Mouse (Mus musculus): ENCODE results near the gene Prr23a2. TPM values are rescaled to one million over a fixed set of nuclear protein-coding genes. Genes with fewer than 3 reads are reported as not detected.
A peak's percentile ranks its signal among the peaks of the same experiment; 100 is the strongest.

The Prr23a2 gene
- polyA plus RNA-seq, 1 experiment from 2014 or later, result not detected

DNA sequence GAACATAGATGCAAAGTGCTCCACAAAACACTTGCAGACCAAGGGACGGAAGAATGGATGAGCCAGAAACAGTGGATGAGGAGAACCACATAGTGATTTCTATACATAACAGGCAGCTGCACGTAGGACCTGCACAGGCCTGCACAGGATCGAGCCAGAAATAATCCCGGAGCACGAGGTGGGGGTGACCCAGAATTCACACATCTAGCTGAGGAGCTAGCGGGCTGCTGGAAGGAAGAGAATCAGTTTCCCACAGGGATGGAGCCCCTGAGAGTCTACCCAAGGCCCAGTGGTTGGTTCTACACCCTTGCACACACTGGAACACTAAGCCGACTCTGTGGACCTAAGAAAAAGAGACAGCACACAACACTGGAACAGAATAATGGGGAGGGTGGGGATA lies 32.5 kb upstream of the Prr23a2 start:
- no peaks in the 10 kb centered on the region for H3K27me3 ChIP-seq (replicated peaks; ENCODE audit: control insufficient read depth, insufficient read depth, low read length)
- H3K9me3 ChIP-seq (ENCODE audit: control insufficient read depth, low read length), result no peaks in the 10 kb centered on the region
- H3K27ac ChIP-seq (ENCODE audit: low read depth), result no peak overlapping the region
- 89% methylated on average over 7 of the region's 7 CpGs for WGBS
- H3K9ac ChIP-seq (ENCODE audit: low read length), result no peak overlapping the region
- no peaks in the 10 kb centered on the region for H3K4me1 ChIP-seq (replicated peaks; ENCODE audit: control insufficient read depth, insufficient read depth, low read length)
- H3K4me2 ChIP-seq (ENCODE audit: low read length), result no peak overlapping the region
- H3K36me3 ChIP-seq (ENCODE audit: control insufficient read depth, insufficient read depth, low read length), result no peaks in the 10 kb centered on the region
- DNase-seq (ENCODE audit: low spot score) (peak; percentile 27), ATAC-seq (replicated peaks; ENCODE audit: low FRiP score, low TSS enrichment, low read depth) (no peak)
- no peak overlapping the region for H3K4me3 ChIP-seq (ENCODE audit: low read depth, low read length)

DNA sequence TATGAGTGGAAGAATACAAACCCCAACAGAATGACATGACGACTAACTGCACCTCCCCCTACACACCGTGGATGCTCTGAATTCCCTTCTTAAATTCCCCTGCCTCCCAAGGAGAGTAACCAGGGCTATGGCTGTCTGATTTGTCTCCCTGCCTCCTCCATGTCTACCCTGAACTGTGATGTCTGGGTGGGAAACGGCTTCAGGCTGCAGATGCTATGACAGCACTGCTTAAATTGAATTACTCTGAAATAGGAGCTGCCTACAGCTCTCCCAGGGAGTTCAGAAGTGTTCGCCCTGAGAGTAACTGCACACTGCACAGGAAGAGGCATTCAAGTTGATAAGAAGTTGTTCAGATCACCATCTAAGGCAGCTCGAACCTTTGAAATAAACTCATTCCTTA lies 26.8 kb upstream of the Prr23a2 start:
- no peaks in the 10 kb centered on the region for H3K9me3 ChIP-seq (ENCODE audit: control insufficient read depth, low read length)
- H3K9ac ChIP-seq (ENCODE audit: low read length), result no peak overlapping the region
- WGBS, result 50% methylated on average over 5 of the region's 5 CpGs
- H3K4me2 ChIP-seq (ENCODE audit: low read length), result no peak overlapping the region
- H3K27me3 ChIP-seq (replicated peaks; ENCODE audit: control insufficient read depth, insufficient read depth, low read length), result no peaks in the 10 kb centered on the region
- no peak for DNase-seq (ENCODE audit: low spot score)
- H3K4me1 ChIP-seq (replicated peaks; ENCODE audit: control insufficient read depth, insufficient read depth, low read length), result no peaks in the 10 kb centered on the region
- no peak for ATAC-seq (replicated peaks; ENCODE audit: low FRiP score, low TSS enrichment, low read depth)
- H3K27ac ChIP-seq (ENCODE audit: low read depth), result no peak overlapping the region
- no peak overlapping the region for H3K4me3 ChIP-seq (ENCODE audit: low read depth, low read length)
- H3K36me3 ChIP-seq (ENCODE audit: control insufficient read depth, insufficient read depth, low read length), result no peaks in the 10 kb centered on the region

DNA sequence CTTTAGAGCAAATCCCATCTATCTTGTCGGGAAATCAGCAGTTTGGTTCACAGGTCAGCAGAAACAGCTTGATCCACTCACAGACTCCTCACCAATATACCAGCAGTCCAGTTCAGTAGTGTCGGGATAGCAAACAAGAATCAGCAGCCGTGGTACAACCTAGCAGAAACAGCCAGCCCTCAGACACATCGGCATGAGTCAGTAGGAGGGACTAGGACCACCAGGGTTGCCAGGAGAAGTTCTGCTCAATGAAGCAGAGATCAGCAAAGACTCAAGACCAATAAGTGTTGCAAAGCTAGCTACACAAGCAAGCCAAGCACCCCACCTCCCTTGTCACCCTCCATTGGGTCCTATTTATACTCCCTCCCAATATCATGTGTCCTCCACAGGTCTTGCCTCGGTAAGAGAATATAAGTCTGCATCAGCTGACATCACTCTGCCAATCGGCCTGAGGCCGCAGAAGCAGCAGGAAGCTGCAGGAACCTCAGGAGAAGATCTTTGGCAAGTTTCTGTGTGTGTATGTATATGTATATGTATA lies 18.7 kb upstream of the Prr23a2 start:
- no peak overlapping the region for H3K4me2 ChIP-seq (ENCODE audit: low read length)
- H3K9ac ChIP-seq (ENCODE audit: low read length), result no peak overlapping the region
- DNase-seq (ENCODE audit: low spot score) (no peak), ATAC-seq (replicated peaks; ENCODE audit: low FRiP score, low TSS enrichment, low read depth) (no peak)
- H3K9me3 ChIP-seq (ENCODE audit: control insufficient read depth, low read length), result no peaks in the 10 kb centered on the region
- H3K27ac ChIP-seq (ENCODE audit: low read depth), result no peak overlapping the region
- H3K36me3 ChIP-seq (ENCODE audit: control insufficient read depth, insufficient read depth, low read length), result no peaks in the 10 kb centered on the region
- 78% methylated on average over 7 of the region's 7 CpGs for WGBS
- H3K27me3 ChIP-seq (replicated peaks; ENCODE audit: control insufficient read depth, insufficient read depth, low read length), result no peaks in the 10 kb centered on the region
- H3K4me1 ChIP-seq (replicated peaks; ENCODE audit: control insufficient read depth, insufficient read depth, low read length), result no peaks in the 10 kb centered on the region
- H3K4me3 ChIP-seq (ENCODE audit: low read depth, low read length), result no peak overlapping the region

DNA sequence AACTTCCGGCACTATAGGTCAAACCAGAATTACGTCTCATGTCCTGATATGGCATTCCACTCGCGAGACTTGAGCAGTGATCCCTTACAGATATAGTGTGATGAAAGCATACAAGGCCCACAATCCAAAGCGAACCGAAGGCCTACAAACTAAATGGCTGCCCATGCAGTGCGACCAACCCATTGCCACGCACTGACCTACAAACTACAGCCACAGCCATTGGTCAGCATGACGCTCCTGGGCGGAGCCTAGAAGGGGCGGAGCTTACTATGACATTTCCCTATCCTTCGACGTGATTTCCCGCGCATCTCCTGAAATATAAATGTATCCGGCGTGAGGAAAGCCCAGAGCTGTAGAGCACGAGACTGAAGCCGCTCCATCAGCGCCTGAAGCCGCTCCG lies 14.2 kb upstream of the Prr23a2 start, which contains the start of gene Prr23a1:
Prr23a1 (plus strand) TSS at position 387 of the 400 bp plus-strand sequence.
- H3K36me3 ChIP-seq (ENCODE audit: control insufficient read depth, insufficient read depth, low read length), result no peaks in the 10 kb centered on the region
- WGBS, result 51% methylated on average over 22 of the region's 22 CpGs
- no peak within 1 kb of the TSS for H3K4me3 ChIP-seq (ENCODE audit: low read depth, low read length)
- DNase-seq (ENCODE audit: low spot score) (no peak), ATAC-seq (replicated peaks; ENCODE audit: low FRiP score, low TSS enrichment, low read depth) (no peak)
- H3K27me3 ChIP-seq (replicated peaks; ENCODE audit: control insufficient read depth, insufficient read depth, low read length), result no peaks in the 10 kb centered on the region
- H3K4me2 ChIP-seq (ENCODE audit: low read length), result 0 out of 2 replicates have a peak within 1 kb of the TSS, but pooled peaks have one; percentile 22
- no peaks in the 10 kb centered on the region for H3K4me1 ChIP-seq (replicated peaks; ENCODE audit: control insufficient read depth, insufficient read depth, low read length)
- no peak within 1 kb of the TSS for H3K9ac ChIP-seq (ENCODE audit: low read length)
- no peak within 1 kb of the TSS for H3K27ac ChIP-seq (ENCODE audit: low read depth)
- H3K9me3 ChIP-seq (ENCODE audit: control insufficient read depth, low read length), result no peaks in the 10 kb centered on the region

DNA sequence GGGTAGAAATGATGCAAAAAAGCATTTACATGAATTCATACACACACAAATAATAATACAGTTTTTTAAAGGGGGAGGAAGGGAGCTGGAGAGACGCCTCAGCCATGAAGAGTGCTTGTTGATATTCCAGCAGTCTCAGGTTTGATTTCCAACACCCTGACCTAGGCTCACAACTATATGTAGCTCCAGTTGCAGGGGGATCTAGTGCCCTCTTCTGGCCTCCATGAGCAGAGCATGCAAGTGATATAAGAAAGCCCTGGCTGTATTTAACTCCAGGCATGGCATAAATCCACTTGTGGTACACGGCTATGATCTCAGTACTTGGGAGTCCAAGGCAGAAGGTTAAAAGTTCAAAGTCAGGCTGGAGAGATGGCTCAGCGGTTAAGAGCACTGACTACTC lies 7.2 kb downstream of the Prr23a2 start:
- H3K27ac ChIP-seq (ENCODE audit: low read depth), result no peak overlapping the region
- no peak overlapping the region for H3K4me2 ChIP-seq (ENCODE audit: low read length)
- no peaks in the 10 kb centered on the region for H3K9me3 ChIP-seq (ENCODE audit: control insufficient read depth, low read length)
- no peaks in the 10 kb centered on the region for H3K4me1 ChIP-seq (replicated peaks; ENCODE audit: control insufficient read depth, insufficient read depth, low read length)
- H3K9ac ChIP-seq (ENCODE audit: low read length), result no peak overlapping the region
- WGBS, result 72% methylated on average over 3 of the region's 3 CpGs
- ATAC-seq (replicated peaks; ENCODE audit: low FRiP score, low TSS enrichment, low read depth) (no peak), DNase-seq (ENCODE audit: low spot score) (no peak)
- no peak overlapping the region for H3K4me3 ChIP-seq (ENCODE audit: low read depth, low read length)
- no peaks in the 10 kb centered on the region for H3K27me3 ChIP-seq (replicated peaks; ENCODE audit: control insufficient read depth, insufficient read depth, low read length)
- no peaks in the 10 kb centered on the region for H3K36me3 ChIP-seq (ENCODE audit: control insufficient read depth, insufficient read depth, low read length)

DNA sequence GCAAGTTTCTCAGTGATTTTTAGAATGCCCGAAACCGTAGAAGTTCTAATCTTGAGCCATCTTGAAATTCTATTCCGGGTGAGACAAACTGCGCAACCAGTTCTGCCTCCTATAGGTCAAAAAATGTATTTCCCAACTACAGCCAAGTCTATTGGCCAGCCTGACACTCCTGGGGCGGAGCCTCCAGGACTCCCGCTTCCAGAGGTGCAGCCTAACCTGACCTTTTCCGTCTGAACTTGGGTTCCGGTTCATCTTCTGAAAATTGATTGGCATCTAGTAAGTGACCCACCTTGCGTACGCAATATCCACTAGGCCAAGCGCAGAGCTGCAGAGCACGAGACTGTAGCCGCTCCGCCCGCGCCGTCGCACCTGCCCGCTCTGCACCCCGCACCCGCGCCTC lies 8.3 kb downstream of the Prr23a2 start, which contains the start of gene Prr23a3:
Prr23a3 (plus strand) TSS at position 197 of the 400 bp plus-strand sequence.
- no peaks in the 10 kb centered on the region for H3K36me3 ChIP-seq (ENCODE audit: control insufficient read depth, insufficient read depth, low read length)
- H3K27ac ChIP-seq (ENCODE audit: low read depth), result no peak within 1 kb of the TSS
- no peaks in the 10 kb centered on the region for H3K9me3 ChIP-seq (ENCODE audit: control insufficient read depth, low read length)
- H3K27me3 ChIP-seq (replicated peaks; ENCODE audit: control insufficient read depth, insufficient read depth, low read length), result no peaks in the 10 kb centered on the region
- no peaks in the 10 kb centered on the region for H3K4me1 ChIP-seq (replicated peaks; ENCODE audit: control insufficient read depth, insufficient read depth, low read length)
- no peak within 1 kb of the TSS for H3K9ac ChIP-seq (ENCODE audit: low read length)
- no peak for DNase-seq (ENCODE audit: low spot score)
- 54% methylated on average over 22 of the region's 22 CpGs for WGBS
- no peak for ATAC-seq (replicated peaks; ENCODE audit: low FRiP score, low TSS enrichment, low read depth)
- no peak within 1 kb of the TSS for H3K4me2 ChIP-seq (ENCODE audit: low read length)
- H3K4me3 ChIP-seq (ENCODE audit: low read depth, low read length), result no peak within 1 kb of the TSS

DNA sequence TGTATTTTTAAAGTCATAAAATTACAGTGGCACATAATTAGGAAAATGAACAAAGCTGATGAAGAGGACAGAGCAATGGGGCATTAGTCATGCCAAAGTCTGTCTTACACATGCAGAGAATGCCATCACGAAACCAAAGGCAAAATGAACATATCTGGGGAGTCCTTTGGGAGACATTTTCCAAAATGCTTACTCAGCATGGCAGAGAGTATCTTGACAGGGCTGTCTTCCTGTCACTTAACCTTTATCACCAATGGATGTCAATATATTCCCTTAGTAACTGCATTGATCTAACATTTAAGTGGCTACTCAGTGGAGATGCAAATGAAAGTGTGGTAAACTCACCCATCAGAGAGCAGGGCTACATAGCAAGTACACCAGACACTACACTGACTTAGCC lies 45.2 kb downstream of the Prr23a2 start:
- H3K27ac ChIP-seq (ENCODE audit: low read depth), result no peak overlapping the region
- no peak for DNase-seq (ENCODE audit: low spot score)
- H3K4me3 ChIP-seq (ENCODE audit: low read depth, low read length), result no peak overlapping the region
- WGBS, result 67% methylated on average over 1 of the region's 1 CpGs
- H3K9me3 ChIP-seq (ENCODE audit: control insufficient read depth, low read length), result 0 out of 2 replicates have a peak, but pooled peaks cover 3% of the 10 kb centered on the region
- ATAC-seq (replicated peaks; ENCODE audit: low FRiP score, low TSS enrichment, low read depth), result no peak
- no peaks in the 10 kb centered on the region for H3K36me3 ChIP-seq (ENCODE audit: control insufficient read depth, insufficient read depth, low read length)
- H3K4me1 ChIP-seq (replicated peaks; ENCODE audit: control insufficient read depth, insufficient read depth, low read length), result no peaks in the 10 kb centered on the region
- H3K27me3 ChIP-seq (replicated peaks; ENCODE audit: control insufficient read depth, insufficient read depth, low read length), result no peaks in the 10 kb centered on the region
- no peak overlapping the region for H3K9ac ChIP-seq (ENCODE audit: low read length)
- H3K4me2 ChIP-seq (ENCODE audit: low read length), result no peak overlapping the region

DNA sequence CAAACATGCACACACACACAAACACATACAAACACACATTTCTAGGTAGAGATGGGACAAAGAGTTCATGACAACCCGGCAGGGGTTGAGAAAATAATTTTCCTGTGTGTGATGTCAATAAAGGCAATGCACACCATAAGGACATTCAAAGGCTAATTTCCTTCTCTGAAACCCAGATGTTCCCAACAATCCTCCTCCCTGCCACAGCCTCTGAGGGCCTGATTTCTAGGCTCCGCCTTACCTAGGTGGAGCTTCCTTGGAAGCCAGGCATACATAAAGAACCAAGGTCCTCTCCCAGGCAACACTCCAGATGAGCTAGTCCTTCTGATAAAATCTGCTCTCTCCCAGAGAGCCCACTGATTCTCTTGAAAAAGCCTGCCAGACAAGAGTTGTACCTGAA lies 46.5 kb downstream of the Prr23a2 start, which contains the start of gene 7420426K07Rik:
7420426K07Rik (plus strand) TSS at position 301 of the 400 bp plus-strand sequence.
- H3K27ac ChIP-seq (ENCODE audit: low read depth), result no peak within 1 kb of the TSS
- H3K4me1 ChIP-seq (replicated peaks; ENCODE audit: control insufficient read depth, insufficient read depth, low read length), result no peaks in the 10 kb centered on the region
- H3K36me3 ChIP-seq (ENCODE audit: control insufficient read depth, insufficient read depth, low read length), result no peaks in the 10 kb centered on the region
- H3K4me2 ChIP-seq (ENCODE audit: low read length), result no peak within 1 kb of the TSS
- no peak for DNase-seq (ENCODE audit: low spot score)
- H3K4me3 ChIP-seq (ENCODE audit: low read depth, low read length), result no peak within 1 kb of the TSS
- no peaks in the 10 kb centered on the region for H3K27me3 ChIP-seq (replicated peaks; ENCODE audit: control insufficient read depth, insufficient read depth, low read length)
- no peak within 1 kb of the TSS for H3K9ac ChIP-seq (ENCODE audit: low read length)
- ATAC-seq (replicated peaks; ENCODE audit: low FRiP score, low TSS enrichment, low read depth), result no peak
- WGBS, result 92% methylated on average over 2 of the region's 2 CpGs
- no peaks in the 10 kb centered on the region for H3K9me3 ChIP-seq (ENCODE audit: control insufficient read depth, low read length)

All from intestine, embryonic 14.5 days (tissue).